Mouse (Mus musculus) liver, postnatal 0 days (tissue): ENCODE results near the gene Sult1d1.

Source experiments
- CTCF ChIP-seq: sonication (generic); IDR thresholded peaks from 2 replicates; pipeline ENCODE4 v1.5.1; 2016; ENCODE audit warnings: antibody characterized with exemption, low read depth
- EP300 ChIP-seq: IDR thresholded peaks from 2 replicates; pipeline ENCODE4 v1.6.1; 2016; ENCODE audit warnings: antibody characterized with exemption, low read depth, mild to moderate bottlenecking

- no peak for TF ChIP-seq EP300
- no peak for TF ChIP-seq CTCF
Observed at GRCm38 (mm10) chr5:87589916-87590315, 21.1 kb upstream of the Sult1d1 start.
